26 mouse cellular contexts compared by ENCODE assay signal in the genomic region with DNA sequence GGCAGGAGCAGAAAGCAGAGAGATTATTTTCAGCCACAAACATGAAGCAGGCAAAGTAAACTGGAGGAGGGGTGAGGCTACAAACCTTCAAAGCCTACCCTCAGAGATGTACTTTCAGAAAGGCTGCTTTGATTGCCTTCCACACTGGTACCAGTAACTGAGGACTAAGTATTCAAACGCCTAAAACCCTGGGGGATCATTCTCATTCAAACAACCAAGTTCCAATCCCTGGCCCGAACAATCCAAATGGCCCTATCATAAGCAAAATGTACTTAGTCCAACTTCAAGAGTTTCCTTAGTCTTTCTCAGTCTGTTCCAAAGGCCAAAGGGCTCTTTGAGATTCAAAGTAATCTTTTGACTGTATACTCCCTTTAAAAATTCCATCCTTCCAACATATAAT.
"Had no signal": no experiment of that assay in that cellular context is flagged by ENCODE, and none has a peak within 500 bp of the region (broad histone marks: within the 10 kb centered on the region; RNA-seq: fewer than 3 reads in every experiment).

No protein-coding gene starts in this region.

- H3K27ac ChIP-seq: embryonic facial prominence, embryonic 10.5 days; embryonic facial prominence, embryonic 12.5 days; embryonic facial prominence, embryonic 13.5 days; embryonic facial prominence, embryonic 15.5 days; forebrain, embryonic 10.5 days; forebrain, embryonic 12.5 days; forebrain, embryonic 15.5 days; gastrocnemius, adult 2 months; heart, adult 2 months; heart, embryonic 10.5 days had no signal

- H3K27me3 ChIP-seq: embryonic facial prominence, embryonic 12.5 days; embryonic facial prominence, embryonic 15.5 days; forebrain, embryonic 12.5 days; forebrain, embryonic 15.5 days had no signal

- H3K4me3 ChIP-seq: embryonic facial prominence, embryonic 10.5 days; embryonic facial prominence, embryonic 12.5 days; embryonic facial prominence, embryonic 13.5 days; embryonic facial prominence, embryonic 15.5 days; erythroblast, embryonic 14.5 days; forebrain, embryonic 10.5 days; forebrain, embryonic 12.5 days; forebrain, embryonic 15.5 days; gastrocnemius, adult 2 months; heart, adult 2 months; heart, embryonic 10.5 days had no signal

- H3K9me3 ChIP-seq: embryonic facial prominence, embryonic 10.5 days; embryonic facial prominence, embryonic 12.5 days; embryonic facial prominence, embryonic 15.5 days; forebrain, embryonic 10.5 days; forebrain, embryonic 12.5 days; forebrain, embryonic 15.5 days; heart, embryonic 10.5 days had no signal

- H3K4me2 ChIP-seq: embryonic facial prominence, embryonic 12.5 days; embryonic facial prominence, embryonic 13.5 days; embryonic facial prominence, embryonic 15.5 days; forebrain, embryonic 12.5 days; forebrain, embryonic 15.5 days; heart, embryonic 11.5 days had no signal

- H3K9ac ChIP-seq: embryonic facial prominence, embryonic 12.5 days; embryonic facial prominence, embryonic 13.5 days; embryonic facial prominence, embryonic 15.5 days; forebrain, embryonic 12.5 days; forebrain, embryonic 15.5 days; forebrain, postnatal 0 days had no signal

- DNase-seq: cerebellum, postnatal 10 days; cerebellum, postnatal 14 days; cerebellum, postnatal 25 days; cerebellum, postnatal 36 days; embryo, embryonic 11 days; forebrain, postnatal 0 days; gastrocnemius, adult 2 months; gastrocnemius, postnatal 10 days; gastrocnemius, postnatal 14 days; gastrocnemius, postnatal 25 days; gastrocnemius, postnatal 36 days; heart, adult 11 months; heart, adult 18-20 months; heart, adult 2 months had no signal

- H3K36me3 ChIP-seq: embryonic facial prominence, embryonic 10.5 days; embryonic facial prominence, embryonic 12.5 days; embryonic facial prominence, embryonic 13.5 days; embryonic facial prominence, embryonic 15.5 days; forebrain, embryonic 10.5 days; forebrain, embryonic 12.5 days; forebrain, embryonic 15.5 days; heart, embryonic 10.5 days had no signal

- ATAC-seq: forebrain, embryonic 14.5 days; forebrain, embryonic 15.5 days; forebrain, embryonic 16.5 days; forebrain, postnatal 0 days had no signal

- H3K4me1 ChIP-seq: embryonic facial prominence, embryonic 10.5 days; embryonic facial prominence, embryonic 12.5 days; embryonic facial prominence, embryonic 15.5 days; forebrain, embryonic 10.5 days; forebrain, embryonic 12.5 days; forebrain, embryonic 15.5 days; heart, embryonic 10.5 days had no signal
